Mouse (Mus musculus) c-Kit-positive CD71-positive TER-119-negative erythroid progenitor cells, embryonic 14.5 days (primary cell): Measurements from ENCODE around the gene Hapln3.

Source experiments
- DNase-seq: peaks from one replicate; pipeline ENCODE4 v3.0.0-alpha.2; 2013; ENCODE audit warnings: low read depth

Gene Hapln3

DNA sequence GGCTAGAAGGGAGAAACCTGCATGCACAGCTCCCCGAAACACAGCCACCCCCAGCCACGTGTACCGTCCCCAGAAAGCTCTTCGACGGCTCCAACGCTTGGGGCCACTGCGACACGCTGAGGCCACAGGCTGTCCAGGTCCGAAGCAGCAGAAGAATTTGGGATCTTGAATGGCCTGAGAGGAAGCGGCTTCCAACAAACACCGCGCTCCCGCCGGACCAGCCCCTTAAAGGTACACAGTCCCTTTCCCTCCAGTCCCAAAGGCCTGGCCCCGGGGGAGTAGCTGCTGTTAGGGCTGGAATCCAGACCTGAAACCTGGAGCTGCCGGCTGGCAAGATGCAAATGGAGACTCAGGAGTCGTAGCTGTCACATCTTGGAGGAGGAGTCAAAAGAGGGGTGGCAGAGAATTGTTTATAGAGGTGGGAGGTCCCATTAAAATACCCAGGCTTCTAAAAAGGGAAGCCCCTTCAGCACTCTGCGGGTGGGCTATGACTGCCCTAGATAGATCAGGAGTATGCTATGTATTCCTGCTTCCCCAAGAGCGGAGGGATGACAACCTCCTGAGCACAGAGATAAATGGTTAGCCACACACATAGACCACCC, at the start of gene Hapln3:
Gene Hapln3 (minus strand): TSS at position 176 of the 602 bp plus-strand sequence.
- no peak for DNase-seq

DNA sequence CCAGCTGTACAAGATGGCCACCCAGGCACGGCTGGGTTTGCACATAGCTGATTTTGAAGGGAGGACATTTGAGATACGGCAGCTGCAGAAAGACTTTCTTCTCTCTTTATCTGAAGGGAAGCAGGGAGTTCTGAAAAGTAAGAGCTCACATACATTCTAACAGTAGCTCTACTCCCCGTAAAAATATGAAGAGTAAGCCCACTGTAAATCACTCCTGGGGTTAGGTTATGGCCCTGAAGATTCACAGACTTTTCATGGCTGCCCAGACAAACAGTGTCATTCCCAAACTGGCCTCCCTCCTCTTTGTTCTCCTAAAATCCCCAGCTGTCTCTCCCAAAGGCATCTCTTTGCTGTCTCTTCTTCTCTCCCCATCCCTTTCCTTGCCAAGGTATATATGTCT, 43.0 kb upstream of the Hapln3 start:
- no peak for DNase-seq

GRCm38 (mm10) chr7:79171782-79172181, 41.0 kb upstream of the Hapln3 start:
- no peak for DNase-seq

DNA sequence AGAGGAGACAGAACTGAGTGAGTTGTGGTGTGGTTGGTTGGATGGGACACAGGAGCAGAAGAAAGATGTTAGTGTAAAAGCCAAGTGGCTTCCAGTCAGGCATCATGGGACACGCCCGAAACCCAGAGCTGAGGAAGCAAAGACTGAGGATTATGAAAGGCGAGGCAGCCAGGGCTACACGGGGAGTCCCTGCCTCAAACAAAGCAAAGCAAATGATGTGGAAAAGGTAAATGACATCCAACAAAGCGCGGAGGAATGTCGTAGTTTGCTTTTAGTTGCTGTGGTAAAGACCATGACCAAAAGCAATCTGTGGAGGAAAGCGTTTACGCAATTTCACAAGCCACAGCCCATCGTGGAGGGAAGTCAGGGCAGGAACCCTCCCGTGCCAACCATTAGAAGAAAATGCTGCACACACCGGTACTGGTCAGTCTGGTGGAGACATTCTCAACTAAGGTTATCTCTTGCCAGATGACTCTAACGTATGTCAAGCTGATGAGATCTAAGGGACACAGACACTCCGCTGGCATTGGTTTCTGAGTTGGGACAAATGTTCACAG, 36.3 kb upstream of the Hapln3 start:
- DNase-seq, result no peak

DNA sequence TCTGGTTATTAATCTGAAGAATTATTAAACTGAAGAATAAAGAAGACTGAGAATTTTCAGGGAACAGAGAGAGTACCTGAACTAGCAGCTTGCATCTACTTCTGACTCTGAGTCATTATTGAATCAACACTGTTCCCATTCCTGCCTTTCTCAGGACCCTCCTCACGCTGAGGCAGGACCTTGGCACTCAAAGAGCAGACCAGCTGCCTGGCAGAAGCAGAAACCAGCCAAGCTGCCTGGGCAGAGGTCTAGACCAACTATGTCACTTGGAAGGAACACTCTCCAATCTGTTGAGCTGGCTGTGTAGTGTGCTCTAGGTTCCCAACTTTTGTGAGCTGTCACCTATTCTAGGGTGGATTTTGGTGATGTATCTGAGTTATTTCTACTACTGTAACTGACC, 28.6 kb upstream of the Hapln3 start:
- no peak for DNase-seq

DNA sequence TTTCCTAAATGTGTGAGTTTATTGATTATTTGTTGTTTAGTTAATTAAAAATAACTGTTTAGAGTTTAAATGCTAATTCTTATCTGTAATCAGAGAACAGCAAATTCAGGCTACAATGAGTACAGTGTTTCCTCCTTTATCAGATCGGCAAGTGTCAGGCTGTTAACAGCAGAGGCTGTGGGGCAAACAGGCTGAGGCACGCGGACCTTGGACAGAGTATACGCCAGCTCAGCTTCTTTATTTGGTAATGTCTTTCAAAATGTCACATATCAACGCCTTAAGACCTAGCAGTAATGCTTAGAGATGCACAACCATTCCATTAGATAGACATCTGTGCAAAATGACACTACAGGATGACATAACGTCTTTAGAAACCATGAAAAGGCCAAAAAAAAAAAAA, 18.7 kb upstream of the Hapln3 start:
- DNase-seq, result no peak

- peak; percentile 46 for DNase-seq
Observed at GRCm38 (mm10) chr7:79148711-79149266, 18.0 kb upstream of the Hapln3 start, which contains the start of gene Mfge8. Mfge8 (minus strand) TSS chr7:79149060.

GRCm38 (mm10) chr7:79147931-79148653, 17.3 kb upstream of the Hapln3 start:
- no peak for DNase-seq

DNA sequence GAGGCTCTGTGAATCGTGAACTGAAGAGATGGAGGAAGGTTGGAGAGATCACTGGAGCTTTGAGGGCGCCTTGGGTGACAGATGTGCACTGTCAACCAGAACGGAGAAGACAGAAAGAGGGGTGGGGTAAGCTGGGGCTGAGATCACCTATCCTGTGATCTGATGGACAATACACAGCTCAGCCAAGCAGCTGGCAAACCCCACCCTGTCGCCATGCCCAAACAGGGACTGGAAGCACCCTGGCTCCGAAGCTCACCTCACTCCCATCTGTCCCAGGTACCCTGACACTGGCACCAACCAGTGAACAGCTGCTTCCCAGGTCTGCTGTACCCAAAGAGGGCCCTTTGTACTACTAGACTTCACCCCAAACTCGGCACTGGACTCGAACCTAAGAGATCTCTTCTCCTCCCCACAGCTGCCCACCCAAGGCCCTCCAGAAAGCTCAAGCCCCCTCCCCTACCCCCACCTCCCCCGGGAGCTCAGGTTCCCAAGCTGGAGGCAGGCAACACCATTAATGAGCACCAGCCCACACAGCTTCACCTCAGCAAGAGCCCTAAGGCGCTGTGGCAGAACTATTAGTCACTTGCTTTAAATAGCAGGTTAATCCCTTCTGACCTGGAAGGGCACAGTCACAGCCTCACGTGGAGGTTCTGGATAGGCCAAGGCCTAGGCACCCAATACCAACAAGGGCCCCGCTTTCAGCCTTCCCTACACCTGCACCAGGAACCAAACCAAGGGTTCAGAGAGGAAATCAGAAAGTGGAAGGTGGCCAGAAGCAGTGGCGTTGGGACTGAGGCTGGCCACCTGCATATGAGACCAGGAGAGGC, 16.4 kb upstream of the Hapln3 start:
- no peak for DNase-seq

DNA sequence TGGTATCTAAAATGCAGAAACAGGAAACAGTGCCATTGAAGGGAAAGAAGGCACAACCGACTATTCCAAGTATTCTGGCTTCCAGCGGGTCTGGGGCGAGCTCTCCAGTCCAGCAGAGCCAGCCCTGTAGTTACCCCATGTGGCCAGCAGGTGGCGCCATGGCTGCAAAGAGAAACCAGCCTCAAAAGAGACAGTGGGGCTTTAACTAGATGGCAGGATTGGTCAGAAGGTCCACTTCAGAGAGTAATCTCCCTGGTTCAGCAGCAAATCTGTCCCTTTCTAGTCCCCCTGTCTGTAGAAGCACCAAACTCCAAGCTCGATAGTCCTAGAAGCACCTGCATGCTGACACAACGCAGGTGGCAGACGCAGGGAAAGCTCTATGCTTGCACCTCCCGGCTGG, 10.1 kb upstream of the Hapln3 start:
- peak; percentile 46 for DNase-seq

- DNase-seq, result no peak
Observed at GRCm38 (mm10) chr7:79139891-79140591, 9.2 kb upstream of the Hapln3 start.

DNA sequence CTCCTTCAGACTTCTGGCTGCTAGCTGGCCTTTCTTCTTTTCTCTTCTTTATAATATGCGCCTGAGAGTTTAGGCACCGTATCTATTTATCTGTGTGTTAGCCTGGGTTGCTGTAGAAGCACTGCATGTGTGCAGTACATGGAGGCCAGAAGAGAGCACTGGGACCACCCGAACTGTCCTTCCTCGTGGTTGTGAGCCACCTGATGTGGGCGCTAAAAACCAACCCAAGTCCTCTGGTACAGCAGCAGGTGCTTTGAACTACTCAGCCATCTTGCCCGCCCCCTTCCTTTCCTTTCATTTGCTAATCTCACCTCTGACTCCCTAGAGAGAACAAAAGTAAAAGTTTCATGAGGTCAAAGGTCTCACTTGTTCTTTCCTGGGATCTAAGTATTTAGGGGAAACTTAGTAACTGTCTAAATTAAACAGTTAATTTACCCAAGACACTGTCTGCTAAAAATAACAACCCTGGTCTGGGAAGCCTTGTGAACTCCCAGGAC, 8.6 kb upstream of the Hapln3 start:
- no peak for DNase-seq

GRCm38 (mm10) chr7:79133391-79133790, 2.6 kb upstream of the Hapln3 start:
- no peak for DNase-seq

- DNase-seq, result no peak
Observed at GRCm38 (mm10) chr7:79130385-79130784, 433 bp downstream of the Hapln3 start.

GRCm38 (mm10) chr7:79129883-79130282, 935 bp downstream of the Hapln3 start:
- no peak for DNase-seq

GRCm38 (mm10) chr7:79123465-79123864, 7.4 kb downstream of the Hapln3 start:
- DNase-seq, result no peak

DNA sequence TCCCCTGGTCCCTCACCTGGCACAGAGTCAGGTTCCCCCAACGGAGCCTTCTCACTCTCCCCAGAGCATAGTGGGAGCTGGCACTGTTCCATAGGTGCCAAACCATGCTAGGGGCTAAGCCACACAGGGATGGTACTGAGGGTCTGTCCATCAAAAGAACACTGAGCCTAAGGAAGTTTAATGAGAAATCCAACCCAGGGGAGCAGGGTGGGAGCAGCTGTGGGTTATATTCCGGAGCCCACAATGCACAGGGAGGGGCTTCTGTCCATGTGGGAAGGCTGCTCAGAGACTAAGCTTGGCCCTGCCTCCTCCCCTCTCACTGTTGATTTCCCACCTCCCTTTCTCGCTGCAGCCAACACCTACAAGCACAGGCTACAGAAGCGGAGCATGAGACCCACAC, 17.0 kb downstream of the Hapln3 start:
- DNase-seq, result no peak

GRCm38 (mm10) chr7:79096492-79096891, 34.3 kb downstream of the Hapln3 start:
- no peak for DNase-seq

DNA sequence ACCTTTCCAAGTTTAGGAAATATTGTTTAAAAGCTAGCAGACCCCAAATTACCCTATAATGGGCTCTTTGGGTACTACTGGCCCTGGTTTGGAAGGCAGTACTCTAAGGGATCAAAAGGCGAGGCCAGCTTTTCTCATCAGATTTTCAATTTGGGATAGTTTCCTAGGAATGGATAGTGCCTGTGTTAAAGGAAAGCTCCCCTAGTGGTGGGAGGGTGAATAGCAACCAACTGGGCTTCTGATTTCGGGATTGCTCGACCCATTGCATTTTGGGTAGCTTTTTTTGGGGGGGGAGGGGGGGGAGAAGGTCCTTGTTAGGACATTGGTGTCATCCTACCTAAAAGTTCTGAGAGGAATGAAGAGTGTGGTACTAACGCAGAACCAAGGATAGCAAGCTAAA, 41.7 kb downstream of the Hapln3 start:
- DNase-seq, result no peak

- DNase-seq, result peak; percentile 22
Observed at GRCm38 (mm10) chr7:79080572-79081399, 50.0 kb downstream of the Hapln3 start.

DNA sequence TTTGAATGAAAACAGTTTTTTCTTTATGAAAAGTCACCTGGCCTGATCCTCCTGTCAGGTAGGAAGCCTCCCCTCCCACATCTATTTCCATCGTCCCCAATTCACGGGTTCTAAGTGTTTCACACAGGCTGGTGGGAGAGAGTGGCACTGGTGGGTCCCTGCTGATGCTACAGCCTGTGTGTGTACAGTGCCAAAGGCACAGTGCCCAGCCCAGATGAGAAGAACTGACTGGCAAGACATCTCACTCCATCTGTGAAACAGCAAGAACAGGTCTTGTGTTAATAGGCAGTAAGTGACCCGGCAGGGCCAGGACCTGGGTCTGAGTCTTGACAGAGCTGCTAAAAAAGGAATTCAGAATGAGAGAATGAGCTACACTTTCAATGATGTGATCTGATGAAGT, 51.6 kb downstream of the Hapln3 start:
- DNase-seq, result no peak
